Mouse (Mus musculus): Measurements from ENCODE around the gene Wscd2.
A peak's percentile ranks its signal among the peaks of the same experiment; 100 is the strongest.

The Wscd2 gene

GRCm38 (mm10) chr5:113539858-113540257 is 49.7 kb downstream of the Wscd2 start:
- no peak for DNase-seq (ENCODE audit: low spot score)

- DNase-seq (ENCODE audit: low spot score): peak; percentile 35
These were observed 51.1 kb downstream of the Wscd2 start for GRCm38 (mm10) chr5:113541196-113541595.

DNA sequence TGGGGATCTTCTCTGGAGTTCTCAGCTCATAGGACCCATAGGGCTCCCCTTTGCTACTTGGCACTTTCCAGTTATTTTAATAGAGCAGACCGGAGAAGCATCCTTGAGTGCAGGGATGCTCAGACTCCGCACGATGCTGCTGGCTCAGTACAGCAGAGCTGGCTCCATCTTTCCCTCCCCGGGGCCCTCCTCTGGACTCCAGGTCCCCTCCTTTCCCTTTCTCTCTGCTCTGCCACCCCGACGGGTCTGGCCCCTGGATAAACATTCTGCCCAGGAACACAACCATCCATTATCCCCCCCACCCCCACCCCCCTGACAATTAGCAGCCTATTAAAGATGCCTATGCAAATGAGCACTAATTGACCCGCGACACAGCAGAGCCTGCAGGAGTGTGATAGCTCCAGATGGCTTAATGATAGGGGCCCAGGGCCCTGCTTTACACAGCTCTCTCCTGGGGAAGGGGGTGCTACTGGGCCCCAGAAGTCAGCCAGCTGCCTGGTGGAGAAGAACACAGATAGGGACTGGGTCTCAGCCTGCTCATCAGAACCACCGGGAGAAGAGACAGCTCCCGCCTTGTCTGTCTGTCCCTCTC is 52.8 kb downstream of the Wscd2 start:
- no peak for DNase-seq (ENCODE audit: low spot score)

DNA sequence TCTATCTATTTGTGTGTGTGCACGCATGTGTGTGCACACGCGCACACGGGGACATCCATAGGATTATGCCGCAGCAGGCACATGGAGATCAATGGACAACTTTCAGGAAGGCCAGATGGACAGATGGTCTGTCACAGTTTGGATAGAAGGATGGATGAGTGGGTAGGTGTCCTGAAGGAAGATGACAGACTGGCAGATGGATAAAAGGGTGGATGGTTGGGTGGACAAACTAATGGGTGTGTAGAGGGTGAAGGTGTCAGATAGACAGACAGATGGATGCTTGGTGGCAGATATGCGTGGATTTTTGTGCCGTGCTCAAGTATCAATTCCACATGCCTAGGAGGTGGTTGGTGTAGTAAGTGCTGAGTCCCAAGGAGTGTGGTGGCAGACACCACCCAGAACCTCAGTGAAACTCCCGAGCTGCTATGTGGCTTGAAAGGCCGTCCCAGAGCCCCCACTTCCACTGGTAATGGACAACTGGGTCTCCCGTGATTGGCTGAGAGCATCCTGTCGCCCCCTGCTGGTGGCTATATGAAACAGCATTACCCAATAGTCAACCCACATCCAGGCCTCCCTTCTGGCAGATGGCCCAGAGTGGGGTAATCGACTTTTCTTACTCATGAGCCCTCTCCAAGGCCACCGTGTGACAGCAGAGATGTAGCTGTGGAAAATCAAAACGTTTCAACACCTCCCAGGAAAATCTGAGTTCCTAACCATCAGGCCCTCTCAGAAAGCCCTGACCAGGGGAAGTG is 58.0 kb downstream of the Wscd2 start:
- peak; percentile 72 for DNase-seq (ENCODE audit: low spot score)

DNA sequence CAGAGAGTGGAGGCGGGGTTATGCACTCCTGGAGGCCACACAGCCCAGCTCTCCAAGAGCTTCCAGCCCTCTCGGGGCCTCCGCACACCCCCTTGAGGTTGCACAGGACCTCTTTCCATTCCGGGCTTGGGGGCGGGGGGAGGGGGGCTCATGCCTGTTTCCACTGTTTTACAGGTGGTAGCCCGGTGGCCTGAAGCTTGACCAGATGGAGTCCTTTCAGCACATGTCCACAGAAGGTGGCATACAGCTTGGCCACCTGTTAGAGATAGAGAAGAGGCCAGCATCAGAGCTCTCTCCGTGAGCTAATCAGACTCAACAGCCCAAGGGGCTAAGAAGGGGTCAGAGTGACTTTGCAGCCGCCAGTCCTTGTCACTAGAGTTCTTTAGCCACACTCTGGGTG is 60.1 kb downstream of the Wscd2 start:
- DNase-seq (ENCODE audit: low spot score): no peak

DNA sequence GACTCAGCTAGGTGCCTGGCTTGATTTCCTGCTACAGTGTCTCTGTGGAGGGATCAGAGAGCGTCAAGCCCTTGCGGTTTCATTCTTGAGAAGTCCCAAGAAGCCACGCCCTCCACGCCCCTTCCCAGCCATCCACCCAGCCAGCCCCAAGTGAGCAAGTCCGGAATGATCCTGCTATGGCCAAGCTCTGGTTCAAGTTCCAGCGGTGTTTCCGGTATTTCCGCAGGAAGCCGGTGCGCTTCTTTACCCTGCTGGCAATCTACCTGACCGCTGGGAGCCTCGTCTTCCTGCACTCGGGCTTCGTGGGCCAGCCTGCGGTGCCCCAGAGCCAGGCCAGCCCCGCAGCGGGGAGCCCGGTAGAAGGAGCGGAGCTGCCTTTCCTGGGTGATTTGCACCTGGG is 60.6 kb downstream of the Wscd2 start:
- no peak for DNase-seq (ENCODE audit: low spot score)

- DNase-seq (ENCODE audit: low spot score): peak; percentile 60
These were observed 63.3 kb downstream of the Wscd2 start for GRCm38 (mm10) chr5:113553402-113553897.

- DNase-seq (ENCODE audit: low spot score): no peak
These were observed 64.0 kb downstream of the Wscd2 start for GRCm38 (mm10) chr5:113554095-113554494.

- DNase-seq (ENCODE audit: low spot score): no peak
These were observed 64.4 kb downstream of the Wscd2 start for GRCm38 (mm10) chr5:113554571-113554970.

DNA sequence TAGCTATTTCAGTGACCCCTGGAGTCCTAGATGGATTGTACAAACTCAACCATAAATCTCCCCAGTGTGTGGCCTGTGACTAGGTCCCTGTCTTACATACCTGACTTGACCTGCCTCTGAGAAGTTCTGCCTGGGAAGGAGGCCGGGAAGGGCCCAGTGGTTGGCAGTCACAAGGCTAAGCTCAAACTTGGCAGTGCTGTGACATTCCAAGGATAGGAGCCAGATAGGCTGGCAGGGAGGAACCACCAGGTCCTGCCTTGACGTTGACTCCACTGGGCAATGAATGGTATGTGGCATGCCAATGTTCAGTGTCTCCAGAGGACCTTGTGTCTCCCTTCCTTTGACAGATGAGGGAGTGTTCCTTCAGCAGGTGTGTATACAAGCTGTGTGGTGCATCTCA is 65.6 kb downstream of the Wscd2 start:
- DNase-seq (ENCODE audit: low spot score): no peak

- no peak for DNase-seq (ENCODE audit: low spot score)
These were observed 67.9 kb downstream of the Wscd2 start for GRCm38 (mm10) chr5:113558065-113558464.

DNA sequence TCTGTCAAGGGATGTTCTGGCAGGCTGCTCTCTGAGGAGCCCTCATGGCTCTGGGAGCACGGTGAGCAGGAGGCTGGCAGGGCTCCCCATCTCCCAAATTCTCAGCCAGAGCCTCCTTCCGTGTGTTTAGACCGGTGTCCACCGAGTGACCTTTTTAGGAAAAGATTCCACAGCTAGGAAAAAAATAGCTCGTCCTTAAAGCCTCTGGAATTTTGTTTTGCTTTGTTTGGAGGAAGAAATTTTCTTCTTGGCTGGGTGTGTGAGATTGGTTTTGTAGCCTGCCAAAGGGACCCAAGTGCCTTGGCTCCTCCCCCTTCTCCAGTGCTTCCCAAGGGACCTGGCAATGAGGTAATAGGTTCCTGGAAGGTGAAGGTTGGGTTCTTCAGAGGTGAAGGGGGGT is 69.5 kb downstream of the Wscd2 start:
- DNase-seq (ENCODE audit: low spot score): no peak

DNA sequence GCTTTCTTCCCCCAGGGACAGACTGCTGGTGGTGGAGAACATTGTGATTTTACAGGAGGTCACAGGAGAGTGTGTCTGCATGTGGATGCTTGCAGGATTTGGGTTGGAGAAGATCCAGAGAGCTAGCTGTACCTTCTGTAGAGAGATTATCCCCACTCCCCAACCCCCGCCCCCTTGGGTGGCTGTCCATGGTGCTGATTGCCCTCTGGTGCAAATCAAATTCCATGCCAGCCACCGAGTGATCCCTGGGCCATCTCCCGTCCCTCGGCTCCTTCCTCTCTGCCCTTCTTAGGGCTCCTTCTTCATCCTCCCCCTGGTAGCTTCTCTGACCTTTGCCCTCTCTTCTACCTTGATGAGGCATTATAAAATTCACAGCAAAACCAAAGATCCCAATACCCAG is 74.3 kb downstream of the Wscd2 start:
- DNase-seq (ENCODE audit: low spot score): no peak

- no peak for DNase-seq (ENCODE audit: low spot score)
These were observed 75.1 kb downstream of the Wscd2 start for GRCm38 (mm10) chr5:113565101-113565854.

GRCm38 (mm10) chr5:113565858-113566257 is 75.7 kb downstream of the Wscd2 start:
- no peak for DNase-seq (ENCODE audit: low spot score)

DNA sequence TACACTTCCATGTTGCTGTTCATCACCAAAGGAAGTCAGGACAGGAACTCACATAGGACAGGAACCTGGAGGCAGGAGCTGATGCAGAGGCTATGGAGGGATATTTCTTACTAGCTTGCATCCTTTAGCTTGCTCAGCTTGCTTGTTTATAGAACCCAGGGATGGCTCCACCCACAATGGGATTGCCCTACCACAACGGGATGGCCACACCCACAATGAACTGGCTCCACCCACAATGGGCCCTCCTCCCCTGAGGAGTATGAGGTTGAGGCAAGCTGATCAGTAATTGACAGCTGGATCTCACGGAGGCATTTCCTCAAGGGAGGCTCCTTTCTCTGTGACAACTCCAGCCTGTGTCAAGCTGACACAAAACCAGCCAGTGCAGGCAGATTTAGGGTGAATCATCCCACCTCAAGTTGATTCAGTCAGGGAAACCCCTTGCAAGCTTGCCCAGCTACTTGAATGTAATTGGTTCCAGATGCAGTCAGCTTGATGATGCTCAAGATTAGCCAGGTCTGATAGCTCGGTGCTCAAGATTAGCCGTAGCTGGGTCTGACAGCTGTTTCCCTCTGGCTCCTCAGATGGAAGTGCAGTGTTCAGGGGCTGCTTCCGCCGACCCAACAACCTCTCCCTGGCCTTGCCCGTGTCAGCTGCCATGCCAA is 80.1 kb downstream of the Wscd2 start:
- DNase-seq (ENCODE audit: low spot score): no peak

DNA sequence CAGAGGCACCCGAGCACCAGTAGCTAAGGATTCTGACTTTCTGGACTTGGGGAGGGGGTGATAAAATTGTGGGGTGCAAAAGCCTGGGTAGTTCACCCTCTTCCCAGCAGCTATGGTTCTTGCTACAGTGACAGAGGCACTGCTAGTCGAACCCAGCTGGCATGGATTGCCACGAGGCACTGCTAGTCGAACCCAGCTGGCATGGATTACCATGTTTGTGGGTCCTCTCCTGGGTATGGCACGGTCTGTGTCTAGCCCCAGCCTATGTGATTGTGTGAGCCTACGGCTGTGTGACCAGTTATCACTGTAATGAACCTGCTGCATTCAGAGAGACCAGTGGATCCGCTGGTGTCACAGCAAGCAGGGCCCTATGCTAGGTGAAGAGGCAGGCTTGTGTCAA is 87.4 kb downstream of the Wscd2 start:
- DNase-seq (ENCODE audit: low spot score): peak; percentile 29

DNA sequence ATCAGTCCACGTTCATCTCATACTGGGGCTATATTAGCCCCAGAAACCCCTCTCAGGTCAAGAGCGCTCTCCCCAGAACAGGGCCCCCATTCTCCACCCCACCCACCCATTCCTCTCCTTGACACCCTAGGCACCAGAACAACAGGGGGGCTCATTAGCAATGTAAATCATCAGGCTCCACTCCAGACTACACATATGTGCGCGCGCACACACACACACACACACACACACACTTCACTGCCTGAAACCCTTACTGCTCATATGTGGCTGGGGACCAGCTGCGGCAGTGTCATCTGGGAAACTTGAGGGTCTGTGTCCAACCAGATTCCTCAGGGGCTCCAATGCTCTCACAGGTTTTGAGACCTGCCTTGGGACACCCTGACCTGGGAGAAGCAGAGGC is 88.3 kb downstream of the Wscd2 start:
- no peak for DNase-seq (ENCODE audit: low spot score)

- DNase-seq (ENCODE audit: low spot score): no peak
These were observed 89.0 kb downstream of the Wscd2 start for GRCm38 (mm10) chr5:113579128-113579527.

- DNase-seq (ENCODE audit: low spot score): peak; percentile 73
These were observed 90.1 kb downstream of the Wscd2 start for GRCm38 (mm10) chr5:113580248-113580647.

DNA sequence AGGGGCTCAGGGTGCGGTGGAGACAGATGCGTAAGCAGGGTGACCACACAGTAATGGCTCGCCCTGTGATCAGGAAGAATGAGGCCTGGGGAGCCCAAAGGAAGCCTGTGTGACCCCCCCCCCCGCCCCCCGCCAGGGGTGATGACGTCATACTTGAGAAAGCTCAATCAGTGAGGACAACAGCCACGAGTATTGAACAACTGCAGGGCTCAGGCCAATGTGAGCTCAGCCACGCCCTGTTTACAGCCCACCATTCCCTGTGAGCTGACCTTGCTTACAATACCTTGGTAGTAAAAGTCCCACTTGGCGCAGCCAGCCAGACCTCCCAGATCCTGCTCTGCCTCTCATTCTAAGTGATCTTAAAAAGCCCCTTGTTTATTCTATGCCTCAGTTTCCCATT is 90.7 kb downstream of the Wscd2 start:
- DNase-seq (ENCODE audit: low spot score): no peak

- DNase-seq (ENCODE audit: low spot score): no peak
These were observed 93.5 kb downstream of the Wscd2 start for GRCm38 (mm10) chr5:113583424-113584162.
